Mouse (Mus musculus): ENCODE results near the gene Taar2. TPM values are rescaled to one million over a fixed set of nuclear protein-coding genes. Genes with fewer than 3 reads are reported as not detected.

Gene Taar2
- polyA plus RNA-seq, 1 experiment from 2014 or later: not detected

- no peaks in the 10 kb centered on the region for H3K9me3 ChIP-seq (ENCODE audit: control insufficient read depth, low read length)
- no peak within 1 kb of the TSS for H3K9ac ChIP-seq (ENCODE audit: low read depth, low read length)
- WGBS: 87% methylated on average over 11 of the region's 11 CpGs
- H3K4me1 ChIP-seq (ENCODE audit: control insufficient read depth, insufficient read depth, low read length): no peaks in the 10 kb centered on the region
- no peak for ATAC-seq (ENCODE audit: low read depth)
- no peak within 1 kb of the TSS for H3K4me3 ChIP-seq (ENCODE audit: low read depth, low read length)
- DNase-seq (ENCODE audit: low spot score): no peak
- H3K36me3 ChIP-seq (ENCODE audit: control insufficient read depth, insufficient read depth, low read length): no peaks in the 10 kb centered on the region
- H3K4me2 ChIP-seq (ENCODE audit: low read depth, low read length): no peak within 1 kb of the TSS
- H3K27ac ChIP-seq (replicated peaks; ENCODE audit: low read depth, low read length): no peak within 1 kb of the TSS
- no peaks in the 10 kb centered on the region for H3K27me3 ChIP-seq (replicated peaks; ENCODE audit: control insufficient read depth, insufficient read depth, low read length)
Observed at GRCm38 (mm10) chr10:23970656-23971165, 32.3 kb downstream of the Taar2 start, which contains the start of gene Taar5. TSS of gene Taar5 (plus strand) at chr10:23970706.

- ATAC-seq (ENCODE audit: low read depth): no peak
- 89% methylated on average over 5 of the region's 5 CpGs for WGBS
- no peaks in the 10 kb centered on the region for H3K27me3 ChIP-seq (replicated peaks; ENCODE audit: control insufficient read depth, insufficient read depth, low read length)
Observed at GRCm38 (mm10) chr10:23971256-23971655, 32.9 kb downstream of the Taar2 start.

GRCm38 (mm10) chr10:23977958-23978357, 39.6 kb downstream of the Taar2 start:
- WGBS: 43% methylated on average over 4 of the region's 4 CpGs
- H3K27ac ChIP-seq (replicated peaks; ENCODE audit: low read depth, low read length): no peak overlapping the region
- no peaks in the 10 kb centered on the region for H3K4me1 ChIP-seq (ENCODE audit: control insufficient read depth, insufficient read depth, low read length)
- ATAC-seq (ENCODE audit: low read depth) (no peak), DNase-seq (ENCODE audit: low spot score) (no peak)
- H3K9ac ChIP-seq (ENCODE audit: low read depth, low read length): no peak overlapping the region
- no peaks in the 10 kb centered on the region for H3K27me3 ChIP-seq (replicated peaks; ENCODE audit: control insufficient read depth, insufficient read depth, low read length)
- H3K4me2 ChIP-seq (ENCODE audit: low read depth, low read length): no peak overlapping the region
- no peaks in the 10 kb centered on the region for H3K9me3 ChIP-seq (ENCODE audit: control insufficient read depth, low read length)
- H3K4me3 ChIP-seq (ENCODE audit: low read depth, low read length): no peak overlapping the region
- H3K36me3 ChIP-seq (ENCODE audit: control insufficient read depth, insufficient read depth, low read length): no peaks in the 10 kb centered on the region

More at GRCm38 (mm10) chr10:23971256-23971655, 32.9 kb downstream of the Taar2 start:
- no peak for DNase-seq (ENCODE audit: low spot score)
- Histone ChIP-seq H3K9ac (ENCODE audit: low read depth, low read length) (no peak overlapping the region), H3K27ac (replicated peaks; ENCODE audit: low read depth, low read length) (no peak overlapping the region), H3K4me1 (ENCODE audit: control insufficient read depth, insufficient read depth, low read length) (no peaks in the 10 kb centered on the region), H3K4me3 (ENCODE audit: low read depth, low read length) (no peak overlapping the region), H3K36me3 (ENCODE audit: control insufficient read depth, insufficient read depth, low read length) (no peaks in the 10 kb centered on the region), H3K9me3 (ENCODE audit: control insufficient read depth, low read length) (no peaks in the 10 kb centered on the region), H3K4me2 (ENCODE audit: low read depth, low read length) (no peak overlapping the region)

GRCm38 (mm10) chr10:23978901-23979705, 40.7 kb downstream of the Taar2 start:
- 40% methylated on average over 16 of the region's 16 CpGs for WGBS
- no peaks in the 10 kb centered on the region for H3K4me1 ChIP-seq (ENCODE audit: control insufficient read depth, insufficient read depth, low read length)
- no peaks in the 10 kb centered on the region for H3K27me3 ChIP-seq (replicated peaks; ENCODE audit: control insufficient read depth, insufficient read depth, low read length)
- H3K9ac ChIP-seq (ENCODE audit: low read depth, low read length): no peak overlapping the region
- no peak overlapping the region for H3K27ac ChIP-seq (replicated peaks; ENCODE audit: low read depth, low read length)
- H3K4me2 ChIP-seq (ENCODE audit: low read depth, low read length): no peak overlapping the region
- DNase-seq (ENCODE audit: low spot score) (peak; percentile 87), ATAC-seq (ENCODE audit: low read depth) (peak; percentile 30; the same call in 1 of the 2 replicates)
- no peaks in the 10 kb centered on the region for H3K36me3 ChIP-seq (ENCODE audit: control insufficient read depth, insufficient read depth, low read length)
- no peak overlapping the region for H3K4me3 ChIP-seq (ENCODE audit: low read depth, low read length)
- no peaks in the 10 kb centered on the region for H3K9me3 ChIP-seq (ENCODE audit: control insufficient read depth, low read length)

GRCm38 (mm10) chr10:23985546-23985945, 47.2 kb downstream of the Taar2 start, which contains the start of gene Taar6:
TSS of gene Taar6 (minus strand) at chr10:23985646.
- H3K4me3 ChIP-seq (ENCODE audit: low read depth, low read length): no peak within 1 kb of the TSS
- 71% methylated on average over 8 of the region's 8 CpGs for WGBS
- H3K9me3 ChIP-seq (ENCODE audit: control insufficient read depth, low read length): no peaks in the 10 kb centered on the region
- no peak within 1 kb of the TSS for H3K9ac ChIP-seq (ENCODE audit: low read depth, low read length)
- no peak for ATAC-seq (ENCODE audit: low read depth)
- DNase-seq (ENCODE audit: low spot score): no peak
- no peak within 1 kb of the TSS for H3K4me2 ChIP-seq (ENCODE audit: low read depth, low read length)
- no peak within 1 kb of the TSS for H3K27ac ChIP-seq (replicated peaks; ENCODE audit: low read depth, low read length)
- no peaks in the 10 kb centered on the region for H3K4me1 ChIP-seq (ENCODE audit: control insufficient read depth, insufficient read depth, low read length)
- H3K36me3 ChIP-seq (ENCODE audit: control insufficient read depth, insufficient read depth, low read length): no peaks in the 10 kb centered on the region
- H3K27me3 ChIP-seq (replicated peaks; ENCODE audit: control insufficient read depth, insufficient read depth, low read length): no peaks in the 10 kb centered on the region

- Histone ChIP-seq H3K27ac (replicated peaks; ENCODE audit: low read depth, low read length) (no peak overlapping the region), H3K36me3 (ENCODE audit: control insufficient read depth, insufficient read depth, low read length) (no peaks in the 10 kb centered on the region), H3K4me2 (ENCODE audit: low read depth, low read length) (no peak overlapping the region), H3K9ac (ENCODE audit: low read depth, low read length) (no peak overlapping the region), H3K4me1 (ENCODE audit: control insufficient read depth, insufficient read depth, low read length) (no peaks in the 10 kb centered on the region), H3K27me3 (replicated peaks; ENCODE audit: control insufficient read depth, insufficient read depth, low read length) (no peaks in the 10 kb centered on the region), H3K4me3 (ENCODE audit: low read depth, low read length) (no peak overlapping the region), H3K9me3 (ENCODE audit: control insufficient read depth, low read length) (no peaks in the 10 kb centered on the region)
- DNase-seq (ENCODE audit: low spot score) (no peak), ATAC-seq (ENCODE audit: low read depth) (no peak)
- WGBS: 75% methylated on average over 5 of the region's 5 CpGs
Observed at GRCm38 (mm10) chr10:23986419-23986818, 48.0 kb downstream of the Taar2 start.

Other genes starting within 250 kb of the Taar2 start
- 254 and 271 TPM in 2 replicates for gene Rps12, start 151.3 kb upstream of the Taar2 start, polyA plus RNA-seq (2014; fragmentation: Nextera tagmentation; extraction: Ambion mirVana)
- gene Slc18b1, start 141.6 kb upstream of the Taar2 start, polyA plus RNA-seq (2014; fragmentation: Nextera tagmentation; extraction: Ambion mirVana): 18.5 and 18.8 TPM in 2 replicates
- gene Vnn3, start 87.1 kb upstream of the Taar2 start, polyA plus RNA-seq (2014; fragmentation: Nextera tagmentation; extraction: Ambion mirVana): 0.13 and 0.14 TPM in 2 replicates
- 1.1 and 1.2 TPM in 2 replicates for gene Vnn1, start 43.9 kb upstream of the Taar2 start, polyA plus RNA-seq (2014; fragmentation: Nextera tagmentation; extraction: Ambion mirVana)
- gene Taar1, start 18.2 kb upstream of the Taar2 start, polyA plus RNA-seq (2014; fragmentation: Nextera tagmentation; extraction: Ambion mirVana): not detected in 2 replicates
- gene Taar3, start 11.0 kb downstream of the Taar2 start, polyA plus RNA-seq (2014; fragmentation: Nextera tagmentation; extraction: Ambion mirVana): not detected in 2 replicates
- gene Taar4, start 21.9 kb downstream of the Taar2 start, polyA plus RNA-seq (2014; fragmentation: Nextera tagmentation; extraction: Ambion mirVana): not detected in 2 replicates
- gene Taar5, start 32.1 kb downstream of the Taar2 start, polyA plus RNA-seq (2014; fragmentation: Nextera tagmentation; extraction: Ambion mirVana): not detected in 2 replicates
- not detected in 2 replicates for gene Taar6, start 47.1 kb downstream of the Taar2 start, polyA plus RNA-seq (2014; fragmentation: Nextera tagmentation; extraction: Ambion mirVana)
- not detected in 2 replicates for gene Taar7a, start 54.9 kb downstream of the Taar2 start, polyA plus RNA-seq (2014; fragmentation: Nextera tagmentation; extraction: Ambion mirVana)
- not detected in 2 replicates for gene Taar7b, start 61.4 kb downstream of the Taar2 start, polyA plus RNA-seq (2014; fragmentation: Nextera tagmentation; extraction: Ambion mirVana)
- gene Taar7d, start 88.7 kb downstream of the Taar2 start, polyA plus RNA-seq (2014; fragmentation: Nextera tagmentation; extraction: Ambion mirVana): not detected in 2 replicates
- gene Taar7e, start 99.0 kb downstream of the Taar2 start, polyA plus RNA-seq (2014; fragmentation: Nextera tagmentation; extraction: Ambion mirVana): not detected in 2 replicates
- not detected in 2 replicates for gene Taar7f, start 110.9 kb downstream of the Taar2 start, polyA plus RNA-seq (2014; fragmentation: Nextera tagmentation; extraction: Ambion mirVana)
- gene Taar8a, start 137.9 kb downstream of the Taar2 start, polyA plus RNA-seq (2014; fragmentation: Nextera tagmentation; extraction: Ambion mirVana): not detected in 2 replicates
- not detected in 2 replicates for gene Taar8b, start 153.7 kb downstream of the Taar2 start, polyA plus RNA-seq (2014; fragmentation: Nextera tagmentation; extraction: Ambion mirVana)
- not detected in 2 replicates for gene Taar8c, start 163.3 kb downstream of the Taar2 start, polyA plus RNA-seq (2014; fragmentation: Nextera tagmentation; extraction: Ambion mirVana)
- not detected in 2 replicates for gene Taar9, start 171.0 kb downstream of the Taar2 start, polyA plus RNA-seq (2014; fragmentation: Nextera tagmentation; extraction: Ambion mirVana)
- gene Stx7, start 210.7 kb downstream of the Taar2 start, polyA plus RNA-seq (2014; fragmentation: Nextera tagmentation; extraction: Ambion mirVana): 86.9 and 93.9 TPM in 2 replicates